Mouse (Mus musculus) myocyte (in vitro differentiated cells): Measurements from ENCODE around the gene Tcap.

ENCODE experiments used
- CEBPB ChIP-seq: IDR thresholded peaks from 2 replicates; pipeline ENCODE4 v1.6.1; 2011; ENCODE audit warnings: mild to moderate bottlenecking, moderate library complexity; ENCODE audit not compliant: poor library complexity, insufficient read depth, severe bottlenecking
- E2F4 ChIP-seq: IDR thresholded peaks from one replicate; pipeline ENCODE4 v1.6.1; 2011; ENCODE audit warnings: mild to moderate bottlenecking, control low read depth, moderate library complexity; ENCODE audit not compliant: insufficient read depth
- MAX ChIP-seq: IDR thresholded peaks from one replicate; pipeline ENCODE4 v1.6.1; 2011; ENCODE audit warnings: low read depth, mild to moderate bottlenecking, control low read depth
- MYOD1 ChIP-seq, 3 experiments: IDR thresholded peaks; one replicate each; pipeline ENCODE4 v1.6.1; 2011; ENCODE audit warnings: control low read depth in 2 of 3, low read depth in 2 of 3, mild to moderate bottlenecking in 2 of 3, moderate library complexity in 1 of 3; ENCODE audit not compliant: insufficient read length in 2 of 3, control insufficient read depth in 1 of 3
- MYOG ChIP-seq, 3 experiments: IDR thresholded peaks; one replicate each; pipeline ENCODE4 v1.6.1; 2011; ENCODE audit warnings: control low read depth in 2 of 3, low read depth in 2 of 3, mild to moderate bottlenecking in 2 of 3; ENCODE audit not compliant: insufficient read length in 2 of 3, control insufficient read depth in 1 of 3, insufficient read depth in 1 of 3
- POLR2A ChIP-seq: IDR thresholded peaks from one replicate; pipeline ENCODE4 v1.6.1; 2011; ENCODE audit warnings: low read depth, mild to moderate bottlenecking, control low read depth, moderate library complexity; ENCODE audit not compliant: insufficient read length
- POLR2AphosphoS2 ChIP-seq: IDR thresholded peaks from one replicate; pipeline ENCODE4 v1.6.1; 2011; ENCODE audit warnings: low read depth, control low read depth; ENCODE audit not compliant: insufficient read length
- REST ChIP-seq: IDR thresholded peaks from one replicate; pipeline ENCODE4 v1.6.1; 2011; ENCODE audit warnings: mild to moderate bottlenecking, control low read depth, moderate library complexity; ENCODE audit not compliant: insufficient read depth, insufficient read length
- SRF ChIP-seq: IDR thresholded peaks from one replicate; pipeline ENCODE4 v1.6.1; 2011; ENCODE audit warnings: low read depth; ENCODE audit not compliant: control insufficient read depth, insufficient read length
- TCF12 ChIP-seq: IDR thresholded peaks from one replicate; pipeline ENCODE4 v1.6.1; 2011; ENCODE audit warnings: mild to moderate bottlenecking, control low read depth; ENCODE audit not compliant: poor library complexity, insufficient read depth, severe bottlenecking
- TCF3 ChIP-seq: IDR thresholded peaks from one replicate; pipeline ENCODE4 v1.6.1; 2011; ENCODE audit warnings: low read depth, control low read depth; ENCODE audit not compliant: insufficient read length
- USF1 ChIP-seq: IDR thresholded peaks from one replicate; pipeline ENCODE4 v1.6.1; 2011; ENCODE audit warnings: low read depth, mild to moderate bottlenecking, control low read depth, moderate library complexity

DNA sequence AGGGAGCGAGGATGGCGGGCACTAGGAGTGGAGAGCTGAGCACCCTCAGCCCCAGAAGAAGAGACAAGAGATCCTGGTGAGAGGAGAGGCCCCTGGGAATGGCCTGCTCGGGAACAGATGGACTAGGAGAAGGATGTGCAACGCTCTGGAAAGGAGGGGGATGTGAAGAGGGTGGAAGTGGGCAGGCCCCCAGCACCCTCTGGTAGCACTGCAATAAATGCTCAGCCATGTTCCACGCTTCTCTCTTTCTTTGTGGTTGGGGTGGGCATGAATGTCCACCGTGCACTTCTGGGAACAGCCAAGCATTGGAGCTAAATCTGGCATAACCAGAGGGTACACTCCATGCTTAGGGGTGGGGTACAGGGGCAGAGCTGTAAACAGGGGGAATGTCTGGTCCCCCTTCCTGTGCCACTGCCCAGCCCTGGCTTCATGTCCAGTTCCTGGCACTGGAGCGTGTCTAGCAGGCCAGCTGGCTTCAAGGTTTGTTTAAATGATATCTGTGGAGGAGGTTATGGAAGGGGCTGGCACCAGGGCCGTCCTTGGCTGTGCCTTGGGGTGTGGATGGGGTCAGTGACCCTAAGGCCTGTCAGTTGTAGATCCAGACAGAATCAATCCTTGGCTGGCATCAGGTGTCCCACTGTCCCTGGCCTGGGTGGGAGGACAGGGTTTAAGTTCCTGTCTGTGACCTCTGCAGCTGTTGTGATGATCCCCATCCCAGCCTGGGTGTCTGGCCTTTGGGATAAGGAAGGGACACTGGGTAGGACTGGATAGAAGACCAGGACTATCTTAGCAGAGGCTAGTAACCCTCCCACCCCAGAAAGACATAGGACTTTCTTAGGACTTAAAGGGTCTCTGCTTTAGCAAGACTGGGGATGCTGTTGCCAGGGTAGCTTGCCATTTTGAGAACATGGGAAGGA, 1.4 kb downstream of the Tcap start:
- TF ChIP-seq MAX (no peak), POLR2A (peak; percentile 46), USF1 (no peak), POLR2AphosphoS2 (peak; percentile 36), E2F4 (no peak), TCF12 (no peak), MYOD1 (IDR thresholded peaks at IDR 0.05; ENCODE audit: control insufficient read depth in 1 of 3, insufficient read length in 2 of 3, low read depth in 2 of 3) (peak in 1 of 3 experiments; percentile 78), TCF3 (no peak), REST (no peak), SRF (no peak), MYOG (IDR thresholded peaks at IDR 0.05; ENCODE audit: control insufficient read depth in 1 of 3, insufficient read depth in 1 of 3, insufficient read length in 2 of 3, low read depth in 2 of 3) (peak in 2 of 3 experiments; percentile 40 to 64), CEBPB (no peak)
